Mouse (Mus musculus): ENCODE data around the gene Tmem52.

The Tmem52 gene

DNA sequence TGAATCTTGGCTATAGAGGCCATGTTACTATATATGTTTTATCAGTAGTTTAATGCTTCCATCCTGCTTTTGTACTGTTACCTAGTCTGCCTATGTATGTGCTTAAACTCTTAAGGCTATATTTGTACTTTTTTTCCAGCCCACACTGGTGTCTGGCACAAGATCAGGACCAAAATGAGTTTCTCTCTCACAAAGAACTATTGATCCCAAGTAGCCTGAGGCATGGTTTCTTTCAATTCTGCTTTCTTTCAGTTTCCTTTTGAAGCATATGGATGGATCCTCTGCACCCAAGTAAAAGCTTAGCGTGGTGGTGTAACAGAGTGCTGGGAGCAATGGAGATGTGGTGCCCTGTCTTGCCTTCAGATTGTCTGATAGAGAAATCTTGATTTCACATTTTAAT is 42.1 kb downstream of the Tmem52 start:
- in situ Hi-C loops (cut with MboI), result no loop called here

- in situ Hi-C loops (cut with MboI), result no loop called here
These were observed 45.9 kb downstream of the Tmem52 start for GRCm38 (mm10) chr4:155514810-155515209.

GRCm38 (mm10) chr4:155517948-155518517 is 49.1 kb downstream of the Tmem52 start:
- in situ Hi-C loops (cut with MboI), result no loop called here
